Mouse (Mus musculus) hindbrain, embryonic 11.5 days (tissue): ENCODE measurements around the gene Ss18l1. TPM values are rescaled to one million over a fixed set of nuclear protein-coding genes. Genes with fewer than 3 reads are reported as not detected.

Experiments
- ATAC-seq: fragments of 200-750 bp; cut with Nextera tagmentation; 2 replicates; pipeline ENCODE4 v1.8.0; 2017; ENCODE audit warnings: mild to moderate bottlenecking, moderate TSS enrichment, moderate library complexity; ENCODE audit not compliant: low FRiP score
- DNase-seq: peaks from one replicate; pipeline ENCODE4 v3.0.0-alpha.2; 2015; ENCODE audit warnings: low spot score
- H3K27ac ChIP-seq: fragments of 300-500 bp; sonication (generic); 2 replicates; pipeline ENCODE4 v1.5.1; 2014; ENCODE audit warnings: mild to moderate bottlenecking, low read depth, low read length
- H3K27me3 ChIP-seq: fragments of 300-500 bp; sonication (generic); 2 replicates; pipeline ENCODE4 v1.6.1; 2014; ENCODE audit warnings: mild to moderate bottlenecking, low read length, moderate library complexity, mixed read lengths; ENCODE audit not compliant: control insufficient read depth, insufficient read depth
- H3K36me3 ChIP-seq: fragments of 300-500 bp; sonication (generic); 2 replicates; pipeline ENCODE4 v1.6.1; 2014; ENCODE audit warnings: mild to moderate bottlenecking, low read length, moderate library complexity, mixed read lengths; ENCODE audit not compliant: control insufficient read depth, insufficient read depth
- H3K4me1 ChIP-seq: fragments of 300-500 bp; sonication (generic); replicated peaks from 2 replicates; pipeline ENCODE4 v1.6.1; 2014; ENCODE audit warnings: low read length, mixed read lengths; ENCODE audit not compliant: control insufficient read depth, insufficient read depth
- H3K4me2 ChIP-seq: fragments of 300-500 bp; sonication (generic); replicated peaks from 2 replicates; pipeline ENCODE4 v1.6.1; 2014; ENCODE audit warnings: mild to moderate bottlenecking, low read depth, low read length
- H3K4me3 ChIP-seq: fragments of 300-500 bp; sonication (generic); 2 replicates; pipeline ENCODE4 v1.5.1; 2014; ENCODE audit warnings: low read depth, low read length
- H3K9ac ChIP-seq: fragments of 300-500 bp; sonication (generic); 2 replicates; pipeline ENCODE4 v1.6.1; 2014; ENCODE audit warnings: low read depth, low read length
- H3K9me3 ChIP-seq: fragments of 300-500 bp; sonication (generic); 2 replicates; pipeline ENCODE4 v1.6.1; 2016; ENCODE audit warnings: low read length; ENCODE audit not compliant: control insufficient read depth
- WGBS: fragments of 180-500 bp; shearing (Covaris S2); extraction: QIAGEN DNeasy Blood & Tissue Kit; methylation state at CpG from one replicate; pipeline ENCODE4 v1.1.7; 2014; 5-methylcytosine and 5-hydroxymethylcytosine counted together
- polyA plus RNA-seq: library from polyadenylated mRNA; unstranded; fragments of >200 nt; fragmentation: Nextera tagmentation; extraction: Ambion mirVana; gene quantifications from 2 replicates; pipeline ENCODE4 v1.2.1, GENCODE M21; 2014

Ss18l1 gene
- polyA plus RNA-seq, 1 experiment from 2014 or later = 18.5 TPM

DNA sequence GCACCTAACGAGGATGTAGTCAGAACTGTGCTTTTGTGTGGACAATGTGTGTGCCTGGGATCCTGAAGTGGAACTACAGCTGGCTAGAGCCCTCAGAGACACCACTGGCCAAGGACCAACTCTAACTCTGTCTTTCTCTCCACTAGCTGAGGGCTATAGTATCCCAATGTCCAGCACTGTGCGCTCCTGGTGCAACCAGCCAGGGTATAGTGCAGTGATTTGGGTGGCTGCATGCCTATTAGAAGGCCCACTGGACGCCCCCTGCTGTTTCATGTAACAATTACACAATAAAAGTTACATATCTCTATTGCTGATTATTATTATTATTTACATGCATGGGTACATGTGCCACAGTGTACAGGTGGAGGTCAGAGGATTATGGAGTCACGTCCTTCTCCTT is 3.0 kb downstream of the Ss18l1 start:
- ATAC-seq = no peak

DNA sequence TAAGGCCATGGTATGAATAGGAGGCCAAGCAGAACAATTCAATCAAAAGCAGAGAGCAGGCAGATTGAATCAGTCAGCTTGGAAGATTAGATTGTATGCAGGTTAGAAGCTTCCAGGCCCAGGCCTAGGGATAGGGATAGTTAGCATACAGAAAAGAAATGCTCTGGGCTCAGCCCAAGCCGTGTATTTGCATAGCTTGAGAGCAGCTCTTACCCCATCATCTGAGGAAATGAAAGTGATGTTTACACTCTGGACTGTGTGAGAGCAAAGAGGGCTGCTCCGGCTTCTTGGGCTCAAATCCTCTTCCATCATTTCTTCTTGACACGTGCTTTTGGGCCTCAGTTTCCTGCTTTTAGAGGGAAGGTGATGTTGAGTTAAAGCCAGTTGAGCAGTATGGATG is 5.3 kb downstream of the Ss18l1 start:
- Histone ChIP-seq H3K27ac (no peak overlapping the region), H3K9ac (no peak overlapping the region), H3K4me3 (no peak overlapping the region), H3K27me3 (no peaks in the 10 kb centered on the region), H3K36me3 (no peaks in the 10 kb centered on the region), H3K9me3 (no peaks in the 10 kb centered on the region), H3K4me1 (peaks cover 12% of the 10 kb centered on the region), H3K4me2 (no peak overlapping the region)
- ATAC-seq = no peak
- DNase-seq = no peak
- WGBS = 95% methylated on average over 3 of the region's 3 CpGs

More for the DNA sequence above, 3.0 kb downstream of the Ss18l1 start:
- Histone ChIP-seq H3K27ac (no peak overlapping the region), H3K36me3 (no peaks in the 10 kb centered on the region), H3K4me2 (no peak overlapping the region), H3K9ac (no peak overlapping the region), H3K4me3 (no peak overlapping the region), H3K9me3 (no peaks in the 10 kb centered on the region), H3K27me3 (no peaks in the 10 kb centered on the region), H3K4me1 (peaks cover 16% of the 10 kb centered on the region)
- 59% methylated on average over 4 of the region's 4 CpGs for WGBS
- peak; percentile 68 for DNase-seq

DNA sequence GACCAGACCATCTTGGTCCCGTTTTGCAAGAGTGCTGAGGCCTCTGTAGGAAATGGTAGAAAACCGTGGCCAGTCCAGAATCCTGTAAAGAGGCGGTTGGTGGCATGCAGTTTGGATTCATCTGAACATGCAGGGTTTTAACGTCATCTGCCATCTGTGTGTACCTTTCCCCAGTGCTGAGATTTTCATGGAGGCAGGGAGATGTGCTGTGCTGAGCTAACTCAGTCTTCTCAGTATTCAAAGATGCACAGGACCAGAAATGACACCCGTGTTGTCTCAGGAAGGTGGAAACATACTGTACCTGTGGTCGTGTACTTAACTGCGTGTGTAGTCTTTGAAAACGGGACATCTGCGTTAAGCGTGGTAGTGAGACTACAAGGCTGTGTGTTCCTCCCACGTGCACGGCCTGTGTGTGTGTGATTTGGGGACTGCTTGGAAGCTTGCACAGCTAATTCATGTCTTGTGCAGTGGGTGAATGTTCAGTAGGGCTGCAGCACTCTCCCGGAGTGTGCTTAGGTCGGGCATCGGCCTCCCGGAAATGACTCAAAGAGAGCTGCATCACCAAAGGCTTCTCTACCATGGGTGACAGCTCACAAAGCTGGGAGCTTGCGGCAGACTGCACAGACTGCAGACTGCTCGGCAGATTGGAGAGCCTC is 5.8 kb downstream of the Ss18l1 start:
- Histone ChIP-seq H3K27ac (no peak overlapping the region), H3K4me3 (no peak overlapping the region), H3K9me3 (no peaks in the 10 kb centered on the region), H3K27me3 (no peaks in the 10 kb centered on the region), H3K36me3 (no peaks in the 10 kb centered on the region), H3K9ac (no peak overlapping the region), H3K4me1 (peaks cover 12% of the 10 kb centered on the region), H3K4me2 (no peak overlapping the region)
- DNase-seq (no peak), ATAC-seq (no peak)
- 95% methylated on average over 18 of the region's 18 CpGs for WGBS

DNA sequence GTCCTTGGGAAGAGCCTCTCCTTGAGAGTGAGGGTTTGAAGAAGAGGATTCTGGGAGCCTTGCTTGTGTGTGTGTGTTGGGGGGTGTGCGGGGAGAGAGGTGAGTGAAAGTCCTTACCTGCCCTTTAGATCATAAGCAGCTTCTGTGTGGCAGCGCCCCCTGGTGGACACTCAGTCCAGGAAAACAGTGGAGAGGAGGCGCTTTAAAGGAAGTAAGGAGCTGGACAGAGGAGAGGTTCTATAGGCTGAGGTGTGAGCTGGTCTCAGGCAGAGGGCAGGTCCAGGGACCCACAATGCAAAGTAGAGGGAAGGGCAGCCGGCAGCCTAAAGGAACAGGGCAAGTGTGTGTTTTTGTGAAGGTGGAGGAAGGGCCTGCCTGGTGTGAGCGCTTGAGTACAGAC is 8.7 kb downstream of the Ss18l1 start:
- H3K27ac ChIP-seq = no peak overlapping the region
- 0 out of 2 replicates have a peak, but pooled peaks cover 2% of the 10 kb centered on the region for H3K4me1 ChIP-seq

DNA sequence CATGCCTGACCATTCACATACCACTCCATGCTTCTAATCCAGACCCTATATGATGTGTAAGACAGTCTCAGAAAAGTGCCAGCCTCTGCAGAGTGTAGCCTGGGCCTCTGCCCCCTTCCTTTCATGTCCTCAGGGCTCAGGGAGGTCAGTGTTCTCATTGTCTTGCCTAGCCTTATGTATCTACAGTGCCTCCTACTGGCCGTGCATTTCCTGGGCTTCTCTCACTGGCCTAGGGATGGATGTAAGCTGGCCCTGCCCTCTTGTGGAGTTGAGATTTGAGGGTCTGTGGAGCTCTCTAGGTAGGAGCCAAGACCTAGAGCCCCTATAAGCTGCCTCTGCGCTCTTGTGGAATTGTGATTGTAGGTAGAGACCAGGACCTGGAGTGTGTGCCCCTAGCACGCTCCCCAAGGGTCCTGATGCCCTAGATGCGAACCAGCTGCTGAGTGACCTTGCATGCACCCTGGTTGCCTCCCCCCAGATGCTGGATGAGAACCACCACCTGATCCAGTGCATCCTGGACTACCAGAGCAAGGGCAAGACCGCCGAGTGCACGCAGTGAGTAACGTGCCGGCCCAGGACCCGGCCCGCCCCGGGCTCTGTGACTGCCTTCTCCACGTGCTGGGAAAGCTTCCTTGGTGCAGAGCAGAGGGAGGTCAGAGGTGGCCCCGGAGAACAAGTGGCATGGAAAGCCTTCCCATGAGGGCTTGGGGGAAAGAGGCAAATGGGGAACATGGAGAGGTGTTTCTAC is 9.9 kb downstream of the Ss18l1 start:
- 0 out of 2 replicates have a peak, but pooled peaks cover 2% of the 10 kb centered on the region for H3K4me1 ChIP-seq
- H3K36me3 ChIP-seq = 0 out of 2 replicates have a peak, but pooled peaks cover 5% of the 10 kb centered on the region
- no peak overlapping the region for H3K4me3 ChIP-seq
- DNase-seq (peak; percentile 38), ATAC-seq (peak; percentile 37; the same call in 1 of the 2 replicates)
- H3K4me2 ChIP-seq = no peak overlapping the region
- H3K27me3 ChIP-seq = no peaks in the 10 kb centered on the region
- no peak overlapping the region for H3K27ac ChIP-seq
- H3K9me3 ChIP-seq = no peaks in the 10 kb centered on the region
- no peak overlapping the region for H3K9ac ChIP-seq
- WGBS = 87% methylated on average over 14 of the region's 14 CpGs

More for the DNA sequence above, 8.7 kb downstream of the Ss18l1 start:
- whole genome bisulfite sequencing = 24% methylated on average over 5 of the region's 5 CpGs
- Histone ChIP-seq H3K9me3 (no peaks in the 10 kb centered on the region), H3K36me3 (0 out of 2 replicates have a peak, but pooled peaks cover 5% of the 10 kb centered on the region), H3K27me3 (no peaks in the 10 kb centered on the region), H3K4me3 (no peak overlapping the region), H3K4me2 (no peak overlapping the region), H3K9ac (no peak overlapping the region)
- DNase-seq (peak; percentile 87), ATAC-seq (peak; percentile 31; the same call in 1 of the 2 replicates)

DNA sequence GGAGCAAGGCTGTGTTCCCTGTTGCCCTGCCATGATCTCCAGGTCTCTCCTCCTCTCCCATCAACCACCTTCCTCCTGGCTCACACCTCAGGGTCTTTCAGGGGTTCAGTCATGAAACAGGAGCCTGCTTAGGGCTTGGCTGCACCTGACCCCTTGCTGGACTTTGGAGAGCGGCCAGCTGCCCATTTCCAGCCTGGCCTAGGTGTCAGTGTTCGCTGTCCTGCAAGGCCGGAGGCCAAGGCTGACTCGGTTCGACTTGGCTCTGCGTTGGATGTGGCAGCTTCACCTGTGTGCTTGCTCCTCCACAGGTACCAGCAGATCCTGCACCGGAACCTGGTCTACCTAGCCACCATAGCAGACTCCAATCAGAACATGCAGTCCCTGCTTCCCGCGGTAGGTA is 10.7 kb downstream of the Ss18l1 start:
- H3K9me3 ChIP-seq = no peaks in the 10 kb centered on the region
- no peak overlapping the region for H3K9ac ChIP-seq
- no peak overlapping the region for H3K4me3 ChIP-seq
- 98% methylated on average over 9 of the region's 9 CpGs for WGBS
- no peaks in the 10 kb centered on the region for H3K27me3 ChIP-seq
- DNase-seq = no peak
- ATAC-seq = no peak
- H3K4me2 ChIP-seq = no peak overlapping the region
- 0 out of 2 replicates have a peak, but pooled peaks cover 2% of the 10 kb centered on the region for H3K4me1 ChIP-seq
- H3K36me3 ChIP-seq = 0 out of 2 replicates have a peak, but pooled peaks cover 9% of the 10 kb centered on the region
- no peak overlapping the region for H3K27ac ChIP-seq

DNA sequence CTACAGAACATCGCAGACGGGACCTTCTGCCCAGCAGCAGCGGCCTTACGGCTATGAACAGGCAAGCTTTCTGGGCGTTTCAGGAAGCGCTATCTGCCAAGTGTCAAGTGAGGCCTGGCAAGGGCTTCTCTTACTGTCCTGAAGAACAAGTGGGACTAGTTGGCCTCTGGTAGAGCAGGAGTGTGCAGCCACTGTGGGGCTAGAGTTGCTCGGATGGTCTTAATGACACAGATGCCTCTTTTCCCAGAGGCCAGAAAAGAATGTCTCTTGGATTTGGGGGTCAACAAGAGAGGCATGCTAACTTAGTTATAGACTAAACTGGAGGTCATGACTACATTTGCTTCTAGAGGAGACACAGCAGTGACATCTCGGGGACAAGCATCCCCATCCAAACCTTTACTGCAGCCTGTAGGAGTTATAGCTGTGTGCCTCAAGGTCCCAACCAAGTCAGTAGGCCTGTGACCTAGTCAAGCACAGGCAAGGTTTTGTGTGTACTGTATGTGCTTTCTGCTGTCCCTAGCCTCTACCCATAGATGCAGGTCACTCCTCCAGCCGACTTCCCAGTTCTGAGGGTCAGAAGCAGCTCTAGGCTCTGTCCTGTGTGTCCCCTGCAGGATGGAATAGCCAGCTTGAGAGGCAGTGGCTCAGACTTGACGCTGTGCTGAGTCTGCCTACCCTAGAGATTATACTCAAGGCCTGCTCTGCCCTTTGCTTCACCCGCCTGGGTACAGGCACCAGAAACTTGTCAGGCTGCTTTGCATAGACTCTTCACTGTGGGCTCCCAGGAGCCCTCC is 21.2 kb downstream of the Ss18l1 start:
- 96% methylated on average over 11 of the region's 11 CpGs for WGBS

DNA sequence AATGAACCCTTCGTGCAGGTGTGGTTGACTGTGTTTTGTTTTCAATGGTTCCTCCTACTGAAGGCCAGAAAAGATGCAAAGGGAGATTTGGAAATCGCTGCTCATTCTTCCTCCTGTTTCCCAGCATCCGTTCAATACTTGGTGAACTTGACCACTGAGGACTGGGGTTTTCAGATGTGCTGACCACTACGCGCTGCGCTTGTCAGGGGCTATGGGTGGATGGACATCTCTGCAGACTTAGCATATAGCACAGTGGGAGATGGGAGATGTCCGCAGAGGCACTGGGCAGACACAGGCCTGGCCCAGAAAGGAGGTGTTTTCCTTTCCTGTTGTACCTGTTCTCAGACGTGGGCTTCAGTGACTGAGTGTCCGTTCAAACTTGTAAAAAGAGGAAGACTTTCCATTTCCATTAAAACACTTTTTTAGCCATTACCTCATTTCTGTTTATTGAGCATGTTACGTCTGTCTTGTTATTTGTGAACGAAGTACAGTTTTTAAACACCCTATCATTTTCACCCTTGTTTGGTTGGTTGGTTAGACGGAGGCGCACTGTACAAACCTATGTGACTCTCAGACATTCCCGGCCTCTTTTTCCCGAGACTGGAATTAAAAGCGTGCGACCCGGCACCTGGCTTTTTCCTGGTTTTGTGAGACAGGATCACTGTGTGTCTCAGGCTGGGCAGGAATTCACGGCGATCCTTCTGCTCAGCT is 27.6 kb downstream of the Ss18l1 start:
- WGBS = 37% methylated on average over 20 of the region's 20 CpGs
- 0 out of 2 replicates have a peak overlapping the region, but pooled peaks have one; percentile 62 for H3K27ac ChIP-seq
- DNase-seq (no peak), ATAC-seq (peak; percentile 70)
- H3K4me1 ChIP-seq = 0 out of 2 replicates have a peak, but pooled peaks cover 3% of the 10 kb centered on the region
- H3K9ac ChIP-seq = peak overlapping the region; percentile 85
- H3K36me3 ChIP-seq = no peaks in the 10 kb centered on the region
- no peaks in the 10 kb centered on the region for H3K9me3 ChIP-seq
- H3K4me2 ChIP-seq = peak overlapping the region; percentile 86
- peak overlapping the region; percentile 69 for H3K4me3 ChIP-seq
- H3K27me3 ChIP-seq = no peaks in the 10 kb centered on the region

More for the DNA sequence above, 21.2 kb downstream of the Ss18l1 start:
- Histone ChIP-seq H3K9ac (no peak overlapping the region), H3K4me2 (no peak overlapping the region), H3K36me3 (peaks cover 18% of the 10 kb centered on the region), H3K4me1 (no peaks in the 10 kb centered on the region), H3K27ac (no peak overlapping the region), H3K4me3 (no peak overlapping the region), H3K27me3 (no peaks in the 10 kb centered on the region), H3K9me3 (no peaks in the 10 kb centered on the region)
- no peak for ATAC-seq
- DNase-seq = no peak
